Mouse (Mus musculus) G1E (cell line): ENCODE data around the gene Olfr313. TPM values are rescaled to one million over a fixed set of nuclear protein-coding genes. Genes with fewer than 3 reads are reported as not detected.

ENCODE experiments used
- ATAC-seq: 2 replicates; pipeline ENCODE4 v1.8.0; 2016; ENCODE audit warnings: mild to moderate bottlenecking; ENCODE audit not compliant: insufficient number of reproducible peaks, poor library complexity, low FRiP score, severe bottlenecking; ENCODE audit errors: extremely low read depth
- DNase-seq: peaks from one replicate; pipeline ENCODE4 v3.0.0; 2012; ENCODE audit warnings: low spot score
- H3K27me3 ChIP-seq: 2 replicates; pipeline ENCODE4 v1.6.1; 2012; ENCODE audit warnings: mild to moderate bottlenecking, low read length, inconsistent platforms; ENCODE audit not compliant: insufficient read depth
- H3K36me3 ChIP-seq: replicated peaks from 2 replicates; pipeline ENCODE3; 2012; ENCODE audit warnings: mild to moderate bottlenecking, inconsistent platforms
- H3K4me1 ChIP-seq: 2 replicates; pipeline ENCODE4 v1.6.1; 2012; ENCODE audit warnings: low read depth, low read length, inconsistent platforms, mixed read lengths; ENCODE audit not compliant: insufficient read depth
- H3K4me3 ChIP-seq: 2 replicates; pipeline ENCODE4 v1.5.1; 2012; ENCODE audit warnings: low read depth, mild to moderate bottlenecking, inconsistent platforms, low read length, moderate library complexity, mixed read lengths
- H3K9me3 ChIP-seq: replicated peaks from 2 replicates; pipeline ENCODE4 v1.6.1; 2012; ENCODE audit warnings: inconsistent platforms
- CTCF ChIP-seq: IDR thresholded peaks from 2 replicates; pipeline ENCODE4 v1.5.1; 2012; ENCODE audit warnings: low read depth, low read length, inconsistent platforms, mixed read lengths
- GATA1 ChIP-seq: IDR thresholded peaks from 2 replicates; pipeline ENCODE4 v1.6.1; 2012; ENCODE audit warnings: borderline replicate concordance, low read length, inconsistent platforms, mixed read lengths
- GATA2 ChIP-seq: IDR thresholded peaks from 2 replicates; pipeline ENCODE4 v1.6.1; 2012; ENCODE audit warnings: low read depth, low read length, inconsistent platforms, borderline replicate concordance
- POLR2AphosphoS5 ChIP-seq: IDR thresholded peaks from 2 replicates; pipeline ENCODE4 v1.6.1; 2012; ENCODE audit warnings: low read depth, low read length, inconsistent platforms; ENCODE audit not compliant: insufficient replicate concordance
- TAL1 ChIP-seq: conservative IDR thresholded peaks from 2 replicates; pipeline ENCODE4 v1.6.1; 2012; ENCODE audit warnings: low read depth, low read length, inconsistent platforms, mixed read lengths
- polyA plus RNA-seq: library from polyadenylated mRNA; stranded (reverse); fragments of >175 nt; gene quantifications from 2 replicates; pipeline ENCODE4 v1.2.3, GENCODE M21; 2012
- total RNA-seq, 2 experiments: library from RNA; stranded (forward) in 1 of 2; stranded (reverse) in 1 of 2; fragments of 200-1000 nt in 1 of 2; fragments of >200 nt in 1 of 2; fragmentation: Nextera tagmentation in 1 of 2; gene quantifications; 2 replicates each; pipeline ENCODE4 v1.2.3; 2014 to 2017

Gene Olfr313
- total and polyA plus RNA-seq, 3 experiments = 0.11 TPM; not detected in 2

GRCm38 (mm10) chr11:58789532-58789931 lies 25.3 kb upstream of the Olfr313 start:
- no peaks in the 10 kb centered on the region for H3K27me3 ChIP-seq
- no peak for DNase-seq
- no peaks in the 10 kb centered on the region for H3K9me3 ChIP-seq
- no peak for ATAC-seq
- 0 out of 2 replicates have a peak, but pooled peaks cover 3% of the 10 kb centered on the region for H3K4me1 ChIP-seq
- H3K4me3 ChIP-seq = no peak overlapping the region
- no peaks in the 10 kb centered on the region for H3K36me3 ChIP-seq
- TF ChIP-seq TAL1 (no peak), CTCF (no peak), POLR2AphosphoS5 (no peak), GATA1 (no peak), GATA2 (no peak)

GRCm38 (mm10) chr11:58790053-58790452 lies 24.7 kb upstream of the Olfr313 start:
- no peak for ATAC-seq
- H3K36me3 ChIP-seq = no peaks in the 10 kb centered on the region
- H3K9me3 ChIP-seq = no peaks in the 10 kb centered on the region
- H3K4me3 ChIP-seq = no peak overlapping the region
- 0 out of 2 replicates have a peak, but pooled peaks cover 3% of the 10 kb centered on the region for H3K4me1 ChIP-seq
- DNase-seq = no peak
- H3K27me3 ChIP-seq = no peaks in the 10 kb centered on the region
- no peak for TF ChIP-seq GATA2
- TF ChIP-seq POLR2AphosphoS5 = no peak
- TF ChIP-seq TAL1 = no peak
- TF ChIP-seq CTCF = no peak
- TF ChIP-seq GATA1 = no peak

DNA sequence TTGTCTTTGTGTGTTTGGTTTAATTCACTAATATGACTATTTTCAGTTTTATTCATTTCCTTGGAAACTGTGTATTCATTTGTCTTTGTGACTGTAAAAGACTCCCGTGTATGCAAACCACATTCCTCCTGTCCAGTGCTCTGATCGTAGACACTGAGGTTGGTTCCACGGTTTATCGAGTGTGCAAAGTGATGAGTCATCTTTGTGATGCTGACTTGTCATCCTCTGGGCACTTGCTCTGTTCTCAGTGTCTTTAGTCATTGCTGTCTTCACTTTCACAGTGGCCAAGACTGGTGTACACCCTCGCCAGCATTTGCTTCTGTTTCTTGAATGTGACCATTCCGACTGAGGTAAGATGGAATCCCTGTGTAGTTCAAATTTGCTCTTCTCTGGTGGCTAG lies 24.2 kb upstream of the Olfr313 start:
- no peaks in the 10 kb centered on the region for H3K27me3 ChIP-seq
- no peak overlapping the region for H3K4me3 ChIP-seq
- H3K9me3 ChIP-seq = no peaks in the 10 kb centered on the region
- no peak for ATAC-seq
- TF ChIP-seq GATA1 (no peak), TAL1 (no peak), POLR2AphosphoS5 (no peak), CTCF (no peak), GATA2 (no peak)
- no peaks in the 10 kb centered on the region for H3K36me3 ChIP-seq
- H3K4me1 ChIP-seq = 0 out of 2 replicates have a peak, but pooled peaks cover 3% of the 10 kb centered on the region
- no peak for DNase-seq

- H3K36me3 ChIP-seq = no peaks in the 10 kb centered on the region
- DNase-seq (peak; percentile 24), ATAC-seq (no peak)
- peaks cover 9% of the 10 kb centered on the region; the same call in 1 of the 2 replicates for H3K27me3 ChIP-seq
- TF ChIP-seq POLR2AphosphoS5 (no peak), GATA2 (no peak), CTCF (0 out of 2 replicates have a peak, but pooled peaks have one; percentile 6), GATA1 (no peak), TAL1 (no peak)
- H3K9me3 ChIP-seq = no peaks in the 10 kb centered on the region
- H3K4me1 ChIP-seq = no peaks in the 10 kb centered on the region
- no peak overlapping the region for H3K4me3 ChIP-seq
Observed at GRCm38 (mm10) chr11:58795856-58796255, 18.9 kb upstream of the Olfr313 start.

GRCm38 (mm10) chr11:58796850-58797249 lies 17.9 kb upstream of the Olfr313 start:
- peaks cover 9% of the 10 kb centered on the region; the same call in 1 of the 2 replicates for H3K27me3 ChIP-seq
- H3K4me3 ChIP-seq = no peak overlapping the region
- H3K36me3 ChIP-seq = no peaks in the 10 kb centered on the region
- H3K9me3 ChIP-seq = no peaks in the 10 kb centered on the region
- no peaks in the 10 kb centered on the region for H3K4me1 ChIP-seq
- TF ChIP-seq GATA2 = no peak
- TF ChIP-seq TAL1 = no peak
- no peak for TF ChIP-seq GATA1
- TF ChIP-seq POLR2AphosphoS5 = no peak
- TF ChIP-seq CTCF = no peak
- ATAC-seq (no peak), DNase-seq (no peak)

DNA sequence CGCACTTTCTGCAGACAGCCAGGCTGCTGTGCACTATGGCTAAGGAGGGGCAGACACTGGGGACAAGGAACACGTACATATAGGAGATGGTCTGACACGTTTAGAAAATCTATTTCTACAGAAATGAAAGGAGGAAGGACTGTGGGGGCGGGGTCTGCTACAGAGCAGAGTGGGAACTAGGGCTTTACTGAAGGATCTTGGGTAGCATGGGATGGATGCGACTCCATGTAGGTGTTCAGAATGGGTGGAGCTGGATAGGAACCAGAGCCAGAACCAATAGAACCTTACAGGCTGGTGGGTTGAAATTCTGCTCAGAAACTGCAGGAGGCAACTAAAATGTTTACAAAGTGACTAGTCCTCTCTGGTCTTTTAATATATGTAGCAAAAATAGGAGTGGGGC lies 15.1 kb upstream of the Olfr313 start:
- Histone ChIP-seq H3K36me3 (no peaks in the 10 kb centered on the region), H3K9me3 (no peaks in the 10 kb centered on the region), H3K4me1 (no peaks in the 10 kb centered on the region), H3K27me3 (peaks cover 9% of the 10 kb centered on the region; the same call in 1 of the 2 replicates), H3K4me3 (no peak overlapping the region)
- DNase-seq (no peak), ATAC-seq (no peak)
- TF ChIP-seq POLR2AphosphoS5 (no peak), GATA2 (no peak), CTCF (no peak), GATA1 (no peak)
